12 mouse cellular contexts compared by ENCODE assay signal in the genomic region with DNA sequence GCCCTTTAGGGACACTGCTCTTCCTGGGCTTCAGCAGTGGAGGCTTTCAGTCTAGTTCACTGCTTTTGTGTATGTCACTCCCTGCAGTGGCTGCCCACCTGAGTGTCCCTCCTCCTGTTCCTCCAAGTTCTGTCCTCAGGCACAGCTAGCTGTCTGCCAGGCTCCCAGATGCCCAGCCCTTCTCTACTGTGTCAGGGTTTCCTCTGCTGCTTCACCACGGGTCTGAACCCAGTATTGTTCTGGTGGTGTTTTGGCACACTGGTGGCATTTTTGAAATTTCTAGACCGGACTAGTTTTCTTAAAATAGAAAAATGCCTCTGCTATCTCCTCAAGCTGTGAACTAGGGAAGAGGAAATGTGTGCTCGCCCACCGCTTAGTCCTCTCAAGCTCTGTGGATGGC. TPM values are rescaled to one million over a fixed set of nuclear protein-coding genes. Genes with fewer than 3 reads are reported as not detected.
DNase-seq lines count a peak whose midpoint lies in the region; ATAC-seq lines count a peak whose summit lies in the region.
"Had no signal": no experiment of that assay in that cellular context is flagged by ENCODE, and none has a peak within 500 bp of the region (broad histone marks: within the 10 kb centered on the region; RNA-seq: fewer than 3 reads in every experiment).

No protein-coding gene starts in this region.

- peak; percentile 93 for DNase-seq in heart, adult 11 months
- no peak for DNase-seq in heart, adult 8-10 months (ENCODE audit: low spot score)
- no peak for DNase-seq in cerebellum, adult 8-10 months
- DNase-seq: gastrocnemius, adult 2 months; kidney, postnatal 36 days; spleen, adult 18-20 months; thymus, adult 2 months had no signal

- H3K27ac ChIP-seq in heart, embryonic 11.5 days (ENCODE audit: low read depth, low read length) = peak overlapping the region; percentile 84
- H3K27ac ChIP-seq in stomach, embryonic 16.5 days (ENCODE audit: low read length) = 0 out of 2 replicates have a peak overlapping the region, but pooled peaks have one; percentile 23
- H3K27ac ChIP-seq: gastrocnemius, adult 2 months; liver, embryonic 15.5 days had no signal

- no peak for ATAC-seq in megakaryocyte, adult 5-6 weeks (ENCODE audit: poor library complexity, severe bottlenecking)
- ATAC-seq in heart, embryonic 11.5 days (replicated peaks; ENCODE audit: insufficient number of reproducible peaks, low FRiP score, low TSS enrichment) = 0 out of 2 replicates have a peak, but pooled peaks have one; percentile 55
- ATAC-seq in stomach, embryonic 16.5 days (ENCODE audit: insufficient read depth, low FRiP score) = no peak

- H3K4me1 ChIP-seq in megakaryocyte, embryonic 14.5 days = peaks cover 42% of the 10 kb centered on the region
- H3K4me1 ChIP-seq in heart, embryonic 11.5 days (ENCODE audit: control insufficient read depth, insufficient read depth, low read length) = peaks cover 25% of the 10 kb centered on the region
- 0 out of 2 replicates have a peak, but pooled peaks cover 2% of the 10 kb centered on the region for H3K4me1 ChIP-seq in stomach, embryonic 16.5 days (ENCODE audit: control insufficient read depth, insufficient read depth, low read length)

- 24% methylated on average over 4 of the region's 4 CpGs for WGBS in heart, embryonic 11.5 days (ENCODE audit: insufficient replicate concordance)
- WGBS in stomach, embryonic 16.5 days = 54% methylated on average over 4 of the region's 4 CpGs

- no peaks in the 10 kb centered on the region for H3K27me3 ChIP-seq in megakaryocyte, embryonic 14.5 days (replicated peaks)
- no peaks in the 10 kb centered on the region for H3K27me3 ChIP-seq in heart, embryonic 11.5 days (ENCODE audit: control insufficient read depth, insufficient read depth, low read length)
- no peaks in the 10 kb centered on the region for H3K27me3 ChIP-seq in stomach, embryonic 16.5 days (ENCODE audit: control insufficient read depth, insufficient read depth, low read length)
- H3K27me3 ChIP-seq: liver, embryonic 15.5 days had no signal

- peak overlapping the region; percentile 28 for H3K4me3 ChIP-seq in megakaryocyte, embryonic 14.5 days (replicated peaks)
- no peak overlapping the region for H3K4me3 ChIP-seq in heart, embryonic 11.5 days (ENCODE audit: low read depth, low read length)
- no peak overlapping the region for H3K4me3 ChIP-seq in stomach, embryonic 16.5 days (replicated peaks; ENCODE audit: low read length)
- H3K4me3 ChIP-seq: gastrocnemius, adult 2 months; liver, embryonic 15.5 days had no signal

- H3K9ac ChIP-seq in heart, embryonic 11.5 days (ENCODE audit: low read depth, low read length) = peak overlapping the region; percentile 48
- H3K9ac ChIP-seq in stomach, embryonic 16.5 days (ENCODE audit: low read length) = no peak overlapping the region
- H3K9ac ChIP-seq: liver, embryonic 15.5 days had no signal

- peak overlapping the region; percentile 58 for H3K4me2 ChIP-seq in heart, embryonic 11.5 days
- H3K4me2 ChIP-seq in stomach, embryonic 16.5 days (ENCODE audit: low read depth, low read length) = no peak overlapping the region
- H3K4me2 ChIP-seq: liver, embryonic 15.5 days had no signal

- no peaks in the 10 kb centered on the region for H3K9me3 ChIP-seq in megakaryocyte, embryonic 14.5 days
- no peaks in the 10 kb centered on the region for H3K9me3 ChIP-seq in heart, embryonic 11.5 days (replicated peaks; ENCODE audit: control insufficient read depth, low read length)
- no peaks in the 10 kb centered on the region for H3K9me3 ChIP-seq in stomach, embryonic 16.5 days (replicated peaks; ENCODE audit: control insufficient read depth, low read length)
- H3K9me3 ChIP-seq: liver, embryonic 15.5 days had no signal

- H3K36me3 ChIP-seq in megakaryocyte, embryonic 14.5 days (replicated peaks; ENCODE audit: low read length) = peaks cover 8% of the 10 kb centered on the region
- H3K36me3 ChIP-seq in heart, embryonic 11.5 days (ENCODE audit: control insufficient read depth, insufficient read depth, low read length) = no peaks in the 10 kb centered on the region
- no peaks in the 10 kb centered on the region for H3K36me3 ChIP-seq in stomach, embryonic 16.5 days (ENCODE audit: control insufficient read depth, insufficient read depth, low read length)

RNA-seq across cellular contexts. Expression of gene Pkp4, which starts 46.6 kb away (rescaled TPM):
- 100 to 1,000 TPM; 165 to 198 (median 178) TPM for total RNA-seq in heart, adult 8-10 months (2022)
- 20.4 and 25.2 TPM in 2 replicates for polyA plus RNA-seq in megakaryocyte, embryonic 14.5 days (2012; ENCODE audit: insufficient read depth, low replicate concordance)
- total RNA-seq in megakaryocyte, adult 5-6 weeks (2015) = 10.6 and 17.0 TPM in 2 replicates
- total RNA-seq in megakaryocyte, adult 5-6 weeks (2017) = 9.6 and 12.7 TPM in 2 replicates
- 33.8 and 37.6 TPM in 2 replicates for polyA plus RNA-seq in heart, embryonic 11.5 days (2014; fragmentation: Nextera tagmentation; extraction: Ambion mirVana)
- polyA plus RNA-seq in stomach, embryonic 16.5 days (2015; fragmentation: Nextera tagmentation; extraction: Ambion mirVana) = 30.0 and 32.6 TPM in 2 replicates

RNA-seq across cellular contexts. Expression of gene Ccdc148, which starts 46.8 kb away (rescaled TPM):
- under 1 TPM; 0.37 to 0.88 (median 0.64) TPM for total RNA-seq in heart, adult 8-10 months (2022)
- not detected in 2 replicates for polyA plus RNA-seq in megakaryocyte, embryonic 14.5 days (2012; ENCODE audit: insufficient read depth, low replicate concordance)
- 0.02 and 0.21 TPM in 2 replicates for total RNA-seq in megakaryocyte, adult 5-6 weeks (2015)
- total RNA-seq in megakaryocyte, adult 5-6 weeks (2017) = 0.08 and 0.11 TPM in 2 replicates
- 0.15 and 0.27 TPM in 2 replicates for polyA plus RNA-seq in heart, embryonic 11.5 days (2014; fragmentation: Nextera tagmentation; extraction: Ambion mirVana)
- 0.93 and 1.4 TPM in 2 replicates for polyA plus RNA-seq in stomach, embryonic 16.5 days (2015; fragmentation: Nextera tagmentation; extraction: Ambion mirVana)
